21 mouse cellular contexts compared by ENCODE assay signal in genomic region chr1:165726986-165727385, GRCm38 (mm10). TPM values are rescaled to one million over a fixed set of nuclear protein-coding genes. Genes with fewer than 3 reads are reported as not detected.
A peak's percentile ranks its signal among the peaks of the same experiment; 100 is the strongest.
DNase-seq lines count a peak whose midpoint lies in the region; ATAC-seq and TF ChIP-seq lines count a peak whose summit lies in the region.
"Had no signal": no experiment of that assay in that cellular context is flagged by ENCODE, and none has a peak within 500 bp of the region (broad histone marks: within the 10 kb centered on the region; RNA-seq: fewer than 3 reads in every experiment).

No protein-coding gene starts in this region.

- H3K9me3 ChIP-seq in forebrain, postnatal 0 days (ENCODE audit: low read length), result no peaks in the 10 kb centered on the region
- H3K9me3 ChIP-seq in forebrain, embryonic 15.5 days, result no peaks in the 10 kb centered on the region
- H3K9me3 ChIP-seq in heart, embryonic 12.5 days (replicated peaks), result no peaks in the 10 kb centered on the region
- H3K9me3 ChIP-seq in hindbrain, postnatal 0 days (ENCODE audit: low read length), result no peaks in the 10 kb centered on the region
- no peaks in the 10 kb centered on the region for H3K9me3 ChIP-seq in hindbrain, embryonic 13.5 days
- H3K9me3 ChIP-seq in embryonic facial prominence, embryonic 10.5 days, result no peaks in the 10 kb centered on the region
- H3K9me3 ChIP-seq: embryonic facial prominence, embryonic 15.5 days; forebrain, embryonic 10.5 days; G1E had no signal

- no peak for DNase-seq in forebrain, postnatal 0 days
- DNase-seq in heart, adult 9 months (ENCODE audit: low spot score in 2 of 2), result no peak
- DNase-seq in hindbrain, postnatal 0 days (ENCODE audit: low spot score), result no peak
- DNase-seq in embryonic facial prominence, embryonic 10.5 days (ENCODE audit: low spot score), result no peak
- DNase-seq: adrenal gland, adult 8-10 months; adrenal gland, postnatal 36 days; B cell, adult 2 months; cerebellum, adult 2 months; cerebellum, postnatal 10 days; gastrocnemius, postnatal 10 days; heart, postnatal 10 days; kidney, adult 18-20 months had no signal

- H3K4me2 ChIP-seq in forebrain, postnatal 0 days (ENCODE audit: low read depth), result no peak overlapping the region
- H3K4me2 ChIP-seq in forebrain, embryonic 15.5 days (replicated peaks), result no peak overlapping the region
- no peak overlapping the region for H3K4me2 ChIP-seq in heart, embryonic 12.5 days
- no peak overlapping the region for H3K4me2 ChIP-seq in hindbrain, postnatal 0 days (ENCODE audit: low read depth, low read length)
- H3K4me2 ChIP-seq in hindbrain, embryonic 13.5 days, result no peak overlapping the region
- H3K4me2 ChIP-seq: embryonic facial prominence, embryonic 15.5 days had no signal

- H3K4me1 ChIP-seq in forebrain, postnatal 0 days (ENCODE audit: insufficient read depth), result no peaks in the 10 kb centered on the region
- no peaks in the 10 kb centered on the region for H3K4me1 ChIP-seq in forebrain, embryonic 15.5 days
- peaks cover 31% of the 10 kb centered on the region for H3K4me1 ChIP-seq in heart, embryonic 12.5 days (replicated peaks)
- no peaks in the 10 kb centered on the region for H3K4me1 ChIP-seq in hindbrain, postnatal 0 days (ENCODE audit: insufficient read depth, low read length)
- no peaks in the 10 kb centered on the region for H3K4me1 ChIP-seq in hindbrain, embryonic 13.5 days (replicated peaks)
- peaks cover 29% of the 10 kb centered on the region for H3K4me1 ChIP-seq in embryonic facial prominence, embryonic 10.5 days
- H3K4me1 ChIP-seq: embryonic facial prominence, embryonic 15.5 days had no signal

- no peak overlapping the region for H3K4me3 ChIP-seq in forebrain, postnatal 0 days (ENCODE audit: low read depth, low read length)
- H3K4me3 ChIP-seq in forebrain, embryonic 15.5 days, result no peak overlapping the region
- no peak overlapping the region for H3K4me3 ChIP-seq in heart, embryonic 12.5 days
- H3K4me3 ChIP-seq in hindbrain, postnatal 0 days (ENCODE audit: low read length), result no peak overlapping the region
- H3K4me3 ChIP-seq in hindbrain, embryonic 13.5 days, result no peak overlapping the region
- H3K4me3 ChIP-seq in embryonic facial prominence, embryonic 10.5 days, result no peak overlapping the region
- H3K4me3 ChIP-seq: embryonic facial prominence, embryonic 15.5 days; erythroblast, embryonic 14.5 days; forebrain, embryonic 10.5 days had no signal

- H3K9ac ChIP-seq in forebrain, postnatal 0 days, result no peak overlapping the region
- H3K9ac ChIP-seq in forebrain, embryonic 15.5 days (replicated peaks), result no peak overlapping the region
- H3K9ac ChIP-seq in heart, embryonic 12.5 days, result no peak overlapping the region
- H3K9ac ChIP-seq in hindbrain, postnatal 0 days (replicated peaks; ENCODE audit: low read length), result no peak overlapping the region
- no peak overlapping the region for H3K9ac ChIP-seq in hindbrain, embryonic 13.5 days
- H3K9ac ChIP-seq: embryonic facial prominence, embryonic 15.5 days had no signal

- no peak for TF ChIP-seq CTCF in forebrain, postnatal 0 days (IDR thresholded peaks at IDR 0.05; ENCODE audit: low read depth)
- no peak for TF ChIP-seq CTCF in hindbrain, postnatal 0 days (IDR thresholded peaks at IDR 0.05; ENCODE audit: low read depth)

- 44% methylated on average over 1 of the region's 1 CpGs for WGBS in forebrain, postnatal 0 days
- WGBS in forebrain, embryonic 15.5 days, result 57% methylated on average over 1 of the region's 1 CpGs
- 24% methylated on average over 1 of the region's 1 CpGs for WGBS in heart, embryonic 12.5 days
- 4% methylated on average over 1 of the region's 1 CpGs for WGBS in hindbrain, postnatal 0 days
- WGBS in hindbrain, embryonic 13.5 days, result 33% methylated on average over 1 of the region's 1 CpGs
- WGBS in embryonic facial prominence, embryonic 10.5 days, result 31% methylated on average over 1 of the region's 1 CpGs

- no peak overlapping the region for H3K27ac ChIP-seq in forebrain, postnatal 0 days (ENCODE audit: low read depth, low read length)
- no peak overlapping the region for H3K27ac ChIP-seq in forebrain, embryonic 15.5 days (replicated peaks)
- H3K27ac ChIP-seq in heart, embryonic 12.5 days (ENCODE audit: poor library complexity, severe bottlenecking), result 0 out of 2 replicates have a peak overlapping the region, but pooled peaks have one; percentile 2
- H3K27ac ChIP-seq in hindbrain, postnatal 0 days, result no peak overlapping the region
- H3K27ac ChIP-seq in hindbrain, embryonic 13.5 days, result no peak overlapping the region
- H3K27ac ChIP-seq in embryonic facial prominence, embryonic 10.5 days (replicated peaks), result 0 out of 2 replicates have a peak overlapping the region, but pooled peaks have one; percentile 14
- H3K27ac ChIP-seq: embryonic facial prominence, embryonic 15.5 days; forebrain, embryonic 10.5 days had no signal

- H3K36me3 ChIP-seq in forebrain, postnatal 0 days (ENCODE audit: insufficient read depth), result no peaks in the 10 kb centered on the region
- H3K36me3 ChIP-seq in forebrain, embryonic 15.5 days, result no peaks in the 10 kb centered on the region
- no peaks in the 10 kb centered on the region for H3K36me3 ChIP-seq in heart, embryonic 12.5 days
- no peaks in the 10 kb centered on the region for H3K36me3 ChIP-seq in hindbrain, postnatal 0 days (ENCODE audit: insufficient read depth, low read length)
- no peaks in the 10 kb centered on the region for H3K36me3 ChIP-seq in hindbrain, embryonic 13.5 days
- no peaks in the 10 kb centered on the region for H3K36me3 ChIP-seq in embryonic facial prominence, embryonic 10.5 days (replicated peaks)
- H3K36me3 ChIP-seq: embryonic facial prominence, embryonic 15.5 days; forebrain, embryonic 10.5 days; G1E had no signal

- peak; percentile 8; the same call in 1 of the 2 replicates for ATAC-seq in forebrain, postnatal 0 days
- no peak for ATAC-seq in forebrain, embryonic 15.5 days (replicated peaks)
- no peak for ATAC-seq in heart, embryonic 12.5 days (ENCODE audit: insufficient number of reproducible peaks, low FRiP score)
- peak; percentile 74 for ATAC-seq in hindbrain, postnatal 0 days
- no peak for ATAC-seq in hindbrain, embryonic 13.5 days (ENCODE audit: low FRiP score)
- ATAC-seq: CD4-positive, CD25-positive, alpha-beta regulatory T cell, adult 4 months; forebrain, embryonic 14.5 days had no signal

- H3K27me3 ChIP-seq in forebrain, postnatal 0 days (ENCODE audit: insufficient read depth, low read length), result no peaks in the 10 kb centered on the region
- no peaks in the 10 kb centered on the region for H3K27me3 ChIP-seq in forebrain, embryonic 15.5 days
- no peaks in the 10 kb centered on the region for H3K27me3 ChIP-seq in heart, embryonic 12.5 days (replicated peaks)
- no peaks in the 10 kb centered on the region for H3K27me3 ChIP-seq in hindbrain, postnatal 0 days (ENCODE audit: insufficient read depth, low read length)
- no peaks in the 10 kb centered on the region for H3K27me3 ChIP-seq in hindbrain, embryonic 13.5 days
- no peaks in the 10 kb centered on the region for H3K27me3 ChIP-seq in embryonic facial prominence, embryonic 10.5 days (replicated peaks; ENCODE audit: low read depth, poor library complexity, severe bottlenecking)
- H3K27me3 ChIP-seq: embryonic facial prominence, embryonic 15.5 days had no signal

RNA-seq across cellular contexts. Expression of gene Rcsd1, which starts 17.4 kb away (rescaled TPM):
- total RNA-seq in forebrain, postnatal 0 days (2014; rRNA removed), result 5.9 and 8.0 TPM in 2 replicates
- 7.5 and 7.9 TPM in 2 replicates for polyA plus RNA-seq in forebrain, postnatal 0 days (2015; fragmentation: Nextera tagmentation; extraction: Ambion mirVana)
- polyA plus RNA-seq in forebrain, embryonic 15.5 days (2015; fragmentation: Nextera tagmentation; extraction: Ambion mirVana), result 7.0 and 8.0 TPM in 2 replicates
- 113 and 122 TPM in 2 replicates for polyA plus RNA-seq in heart, embryonic 12.5 days (2016; fragmentation: Nextera tagmentation; extraction: Ambion mirVana)
- total RNA-seq in hindbrain, postnatal 0 days (2014; rRNA removed), result 6.0 and 9.0 TPM in 2 replicates
- polyA plus RNA-seq in hindbrain, postnatal 0 days (2015; fragmentation: Nextera tagmentation; extraction: Ambion mirVana), result 8.5 and 9.2 TPM in 2 replicates
- 12.4 and 13.5 TPM in 2 replicates for polyA plus RNA-seq in hindbrain, embryonic 13.5 days (2015; fragmentation: Nextera tagmentation; extraction: Ambion mirVana)
- 10.3 and 10.8 TPM in 2 replicates for polyA plus RNA-seq in embryonic facial prominence, embryonic 10.5 days (2016; fragmentation: Nextera tagmentation; extraction: Ambion mirVana)

RNA-seq across cellular contexts. Expression of gene Creg1, which starts 36.6 kb away (rescaled TPM):
- 20.0 and 22.7 TPM in 2 replicates for total RNA-seq in forebrain, postnatal 0 days (2014; rRNA removed)
- 34.7 and 42.3 TPM in 2 replicates for polyA plus RNA-seq in forebrain, postnatal 0 days (2015; fragmentation: Nextera tagmentation; extraction: Ambion mirVana)
- polyA plus RNA-seq in forebrain, embryonic 15.5 days (2015; fragmentation: Nextera tagmentation; extraction: Ambion mirVana), result 18.3 and 19.0 TPM in 2 replicates
- polyA plus RNA-seq in heart, embryonic 12.5 days (2016; fragmentation: Nextera tagmentation; extraction: Ambion mirVana), result 94.9 and 109 TPM in 2 replicates
- 25.3 and 27.5 TPM in 2 replicates for total RNA-seq in hindbrain, postnatal 0 days (2014; rRNA removed)
- polyA plus RNA-seq in hindbrain, postnatal 0 days (2015; fragmentation: Nextera tagmentation; extraction: Ambion mirVana), result 48.0 and 48.8 TPM in 2 replicates
- 24.1 and 31.6 TPM in 2 replicates for polyA plus RNA-seq in hindbrain, embryonic 13.5 days (2015; fragmentation: Nextera tagmentation; extraction: Ambion mirVana)
- polyA plus RNA-seq in embryonic facial prominence, embryonic 10.5 days (2016; fragmentation: Nextera tagmentation; extraction: Ambion mirVana), result 32.4 and 40.5 TPM in 2 replicates

Comparison
In these comparisons a context has a peak if more than half of its experiments do, and no peak if none do; other contexts are left out.
1. ATAC-seq: peak in forebrain, postnatal 0 days (single experiment) and hindbrain, postnatal 0 days (single experiment); none in forebrain, embryonic 15.5 days (single experiment), heart, embryonic 12.5 days (single experiment) and hindbrain, embryonic 13.5 days (single experiment).
2. H3K27ac ChIP-seq: peak in heart, embryonic 12.5 days (single experiment) and embryonic facial prominence, embryonic 10.5 days (single experiment); none in forebrain, postnatal 0 days (single experiment), forebrain, embryonic 15.5 days (single experiment), hindbrain, postnatal 0 days (single experiment) and hindbrain, embryonic 13.5 days (single experiment).